Mouse (Mus musculus): ENCODE results near the gene Tmem220. TPM values are rescaled to one million over a fixed set of nuclear protein-coding genes. Genes with fewer than 3 reads are reported as not detected.

Tmem220 gene
- polyA plus RNA-seq, 1 experiment from 2014 or later: 7.0 TPM

DNA sequence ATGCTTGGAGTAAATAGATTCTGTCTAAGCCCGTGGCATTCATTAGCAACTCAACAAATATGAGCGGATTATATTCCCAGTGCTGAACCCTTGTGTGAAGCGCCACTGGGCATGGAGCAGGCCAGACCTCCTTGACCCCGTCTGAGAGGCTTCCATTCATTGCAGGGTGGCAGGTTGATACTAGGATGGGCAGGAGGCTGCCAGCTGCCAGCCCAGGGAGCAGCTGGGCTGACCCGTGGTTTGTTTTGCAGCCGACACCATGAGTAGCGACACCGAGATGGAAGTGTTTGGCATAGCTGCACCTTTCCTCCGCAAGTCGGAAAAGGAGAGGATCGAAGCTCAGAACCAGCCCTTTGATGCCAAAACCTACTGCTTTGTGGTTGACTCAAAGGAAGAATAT lies 54.8 kb downstream of the Tmem220 start:
- 74% methylated on average over 11 of the region's 11 CpGs for WGBS
- Histone ChIP-seq H3K4me1 (replicated peaks; ENCODE audit: control insufficient read depth, insufficient read depth, low read length) (no peaks in the 10 kb centered on the region), H3K27me3 (replicated peaks; ENCODE audit: control insufficient read depth, insufficient read depth, low read length) (peaks cover 8% of the 10 kb centered on the region), H3K4me3 (ENCODE audit: low read depth, low read length) (no peak overlapping the region), H3K27ac (ENCODE audit: low read depth, low read length) (no peak overlapping the region), H3K9ac (ENCODE audit: low read depth, low read length) (no peak overlapping the region), H3K36me3 (ENCODE audit: control insufficient read depth, insufficient read depth) (no peaks in the 10 kb centered on the region), H3K9me3 (ENCODE audit: control insufficient read depth) (no peaks in the 10 kb centered on the region), H3K4me2 (replicated peaks; ENCODE audit: low read depth) (no peak overlapping the region)
- TF ChIP-seq CTCF (IDR thresholded peaks at IDR 0.05; ENCODE audit: low read depth): no peak
- ATAC-seq: no peak

DNA sequence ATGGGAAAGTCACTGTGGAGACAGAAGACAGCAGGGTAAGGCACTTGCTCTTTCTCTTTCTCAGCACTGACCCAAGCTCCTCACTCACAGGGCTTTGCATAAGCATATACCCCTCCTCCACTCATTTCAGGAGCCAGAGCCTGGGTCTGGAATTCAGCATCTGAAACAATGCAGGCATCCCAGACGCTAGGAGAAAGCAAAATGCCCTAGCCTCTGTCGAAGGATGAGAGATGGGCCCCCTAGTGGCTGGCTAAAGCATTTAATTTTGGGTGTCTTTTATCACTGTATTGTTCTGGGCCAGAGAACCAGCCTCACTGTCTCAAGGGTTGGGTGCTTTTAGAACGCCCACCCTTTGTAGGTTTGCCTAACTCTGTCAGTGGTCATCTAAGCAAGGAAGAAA lies 55.2 kb downstream of the Tmem220 start:
- Histone ChIP-seq H3K27me3 (replicated peaks; ENCODE audit: control insufficient read depth, insufficient read depth, low read length) (peaks cover 9% of the 10 kb centered on the region), H3K9me3 (ENCODE audit: control insufficient read depth) (no peaks in the 10 kb centered on the region), H3K4me3 (ENCODE audit: low read depth, low read length) (no peak overlapping the region), H3K9ac (ENCODE audit: low read depth, low read length) (no peak overlapping the region), H3K4me2 (replicated peaks; ENCODE audit: low read depth) (no peak overlapping the region), H3K27ac (ENCODE audit: low read depth, low read length) (no peak overlapping the region), H3K4me1 (replicated peaks; ENCODE audit: control insufficient read depth, insufficient read depth, low read length) (no peaks in the 10 kb centered on the region), H3K36me3 (ENCODE audit: control insufficient read depth, insufficient read depth) (no peaks in the 10 kb centered on the region)
- ATAC-seq: no peak
- TF ChIP-seq CTCF (IDR thresholded peaks at IDR 0.05; ENCODE audit: low read depth): peak; percentile 85
- WGBS: 5% methylated on average over 3 of the region's 3 CpGs

DNA sequence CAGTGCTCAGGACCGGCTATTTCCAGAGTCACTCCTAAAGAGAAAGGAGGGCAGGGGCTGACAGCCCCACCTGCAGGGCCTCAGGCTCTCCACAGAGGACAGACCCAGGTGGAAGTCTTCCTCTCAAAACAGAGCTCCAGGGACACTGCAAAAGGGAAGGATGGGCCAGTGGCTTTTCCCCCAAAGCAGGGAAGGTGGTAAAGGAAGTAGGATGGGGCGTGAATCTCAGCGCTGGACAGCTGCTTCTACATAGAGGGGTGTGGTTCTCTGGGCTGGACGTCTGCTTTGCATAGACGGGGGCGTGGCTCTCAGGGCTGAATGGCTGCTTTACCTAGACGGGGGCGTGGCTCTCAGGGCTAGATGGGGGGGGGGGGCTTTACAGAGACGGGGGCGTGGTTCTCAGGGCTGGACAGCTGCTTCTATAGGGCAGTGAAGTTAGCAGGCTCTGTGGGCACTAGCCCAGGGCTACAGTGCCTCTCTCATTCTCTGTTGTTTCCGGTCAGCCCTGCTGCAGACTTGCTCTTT lies 56.2 kb downstream of the Tmem220 start:
- TF ChIP-seq CTCF (IDR thresholded peaks at IDR 0.05; ENCODE audit: low read depth): no peak
- Histone ChIP-seq H3K4me2 (replicated peaks; ENCODE audit: low read depth) (peak overlapping the region; percentile 32; the same call in 1 of the 2 replicates), H3K9ac (ENCODE audit: low read depth, low read length) (no peak overlapping the region), H3K27ac (ENCODE audit: low read depth, low read length) (no peak overlapping the region), H3K4me1 (replicated peaks; ENCODE audit: control insufficient read depth, insufficient read depth, low read length) (no peaks in the 10 kb centered on the region), H3K4me3 (ENCODE audit: low read depth, low read length) (no peak overlapping the region), H3K27me3 (replicated peaks; ENCODE audit: control insufficient read depth, insufficient read depth, low read length) (peaks cover 9% of the 10 kb centered on the region), H3K36me3 (ENCODE audit: control insufficient read depth, insufficient read depth) (no peaks in the 10 kb centered on the region), H3K9me3 (ENCODE audit: control insufficient read depth) (no peaks in the 10 kb centered on the region)
- ATAC-seq: peak; percentile 63
- WGBS: 2% methylated on average over 11 of the region's 11 CpGs

DNA sequence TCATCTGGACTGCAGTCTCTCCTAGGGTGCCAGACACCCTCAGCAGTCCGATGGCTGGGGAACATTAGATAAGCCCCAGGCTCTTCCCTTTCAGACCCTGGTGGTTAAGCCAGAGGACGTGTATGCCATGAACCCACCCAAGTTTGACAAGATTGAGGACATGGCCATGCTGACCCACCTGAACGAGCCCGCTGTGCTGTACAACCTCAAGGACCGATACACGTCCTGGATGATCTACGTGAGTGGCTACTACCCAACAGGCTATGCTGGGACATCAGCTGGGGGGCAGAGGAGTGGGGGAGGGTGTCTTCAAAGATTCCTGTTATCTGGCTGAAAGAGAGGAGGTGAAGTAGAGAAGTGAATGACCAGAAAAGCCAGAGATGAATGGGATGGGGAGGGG lies 57.2 kb downstream of the Tmem220 start:
- WGBS: 88% methylated on average over 7 of the region's 7 CpGs
- Histone ChIP-seq H3K4me2 (replicated peaks; ENCODE audit: low read depth) (no peak overlapping the region), H3K27me3 (replicated peaks; ENCODE audit: control insufficient read depth, insufficient read depth, low read length) (peaks cover 9% of the 10 kb centered on the region), H3K9me3 (ENCODE audit: control insufficient read depth) (no peaks in the 10 kb centered on the region), H3K4me3 (ENCODE audit: low read depth, low read length) (no peak overlapping the region), H3K9ac (ENCODE audit: low read depth, low read length) (no peak overlapping the region), H3K36me3 (ENCODE audit: control insufficient read depth, insufficient read depth) (no peaks in the 10 kb centered on the region), H3K27ac (ENCODE audit: low read depth, low read length) (no peak overlapping the region), H3K4me1 (replicated peaks; ENCODE audit: control insufficient read depth, insufficient read depth, low read length) (no peaks in the 10 kb centered on the region)
- TF ChIP-seq CTCF (IDR thresholded peaks at IDR 0.05; ENCODE audit: low read depth): no peak
- no peak for ATAC-seq

DNA sequence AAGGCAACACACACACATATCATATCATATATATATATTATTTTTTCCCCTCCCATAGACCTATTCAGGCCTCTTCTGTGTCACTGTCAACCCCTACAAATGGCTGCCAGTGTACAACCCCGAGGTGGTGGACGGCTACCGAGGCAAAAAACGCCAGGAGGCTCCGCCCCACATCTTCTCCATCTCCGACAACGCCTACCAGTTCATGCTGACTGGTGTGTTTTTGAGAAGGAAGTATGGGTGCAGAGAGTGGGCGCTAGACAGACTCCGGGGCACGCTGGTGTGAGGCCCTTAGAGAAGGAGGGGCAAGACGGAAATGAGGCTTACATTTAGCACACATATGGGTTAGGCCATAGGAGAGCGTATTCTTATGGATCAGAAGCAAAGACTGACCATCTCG lies 57.8 kb downstream of the Tmem220 start:
- 78% methylated on average over 13 of the region's 13 CpGs for WGBS
- Histone ChIP-seq H3K4me3 (ENCODE audit: low read depth, low read length) (no peak overlapping the region), H3K9me3 (ENCODE audit: control insufficient read depth) (no peaks in the 10 kb centered on the region), H3K27me3 (replicated peaks; ENCODE audit: control insufficient read depth, insufficient read depth, low read length) (peaks cover 9% of the 10 kb centered on the region), H3K4me1 (replicated peaks; ENCODE audit: control insufficient read depth, insufficient read depth, low read length) (no peaks in the 10 kb centered on the region), H3K27ac (ENCODE audit: low read depth, low read length) (no peak overlapping the region), H3K9ac (ENCODE audit: low read depth, low read length) (no peak overlapping the region), H3K36me3 (ENCODE audit: control insufficient read depth, insufficient read depth) (no peaks in the 10 kb centered on the region), H3K4me2 (replicated peaks; ENCODE audit: low read depth) (no peak overlapping the region)
- no peak for ATAC-seq
- no peak for TF ChIP-seq CTCF (IDR thresholded peaks at IDR 0.05; ENCODE audit: low read depth)

DNA sequence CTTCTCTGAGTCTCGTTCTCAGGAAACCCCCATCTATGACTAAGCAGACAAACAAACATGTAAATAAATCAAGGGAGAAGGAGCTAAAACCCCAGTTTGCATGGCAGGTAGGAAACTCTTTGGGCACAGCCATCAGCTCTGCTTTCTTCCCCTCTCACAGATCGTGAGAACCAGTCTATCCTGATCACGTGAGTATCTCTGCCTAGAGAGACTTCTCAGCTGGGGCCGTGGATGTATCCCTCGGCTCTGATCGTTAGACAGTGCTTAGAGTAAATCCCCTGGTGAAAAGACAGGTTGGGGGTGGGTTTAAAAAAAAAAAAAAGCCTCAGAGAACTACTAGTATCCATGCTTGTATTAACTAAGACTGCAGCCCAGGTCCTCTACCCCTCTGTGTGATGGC lies 58.3 kb downstream of the Tmem220 start:
- H3K9ac ChIP-seq (ENCODE audit: low read depth, low read length): no peak overlapping the region
- no peak overlapping the region for H3K4me3 ChIP-seq (ENCODE audit: low read depth, low read length)
- H3K4me2 ChIP-seq (replicated peaks; ENCODE audit: low read depth): no peak overlapping the region
- WGBS: 63% methylated on average over 6 of the region's 6 CpGs
- ATAC-seq: no peak
- no peaks in the 10 kb centered on the region for H3K9me3 ChIP-seq (ENCODE audit: control insufficient read depth)
- no peak overlapping the region for H3K27ac ChIP-seq (ENCODE audit: low read depth, low read length)
- no peaks in the 10 kb centered on the region for H3K36me3 ChIP-seq (ENCODE audit: control insufficient read depth, insufficient read depth)
- no peak for TF ChIP-seq CTCF (IDR thresholded peaks at IDR 0.05; ENCODE audit: low read depth)
- H3K4me1 ChIP-seq (replicated peaks; ENCODE audit: control insufficient read depth, insufficient read depth, low read length): no peaks in the 10 kb centered on the region
- H3K27me3 ChIP-seq (replicated peaks; ENCODE audit: control insufficient read depth, insufficient read depth, low read length): peaks cover 9% of the 10 kb centered on the region
